Mouse (Mus musculus) hindbrain, embryonic 14.5 days (tissue): ENCODE results near the gene Mia2. TPM values are rescaled to one million over a fixed set of nuclear protein-coding genes. Genes with fewer than 3 reads are reported as not detected.
"Not testable (repeated sequence)": the region's sequence is repeated elsewhere in the genome, so short reads cannot be mapped to it uniquely, and the experiment has no call there.

Source experiments
- ATAC-seq: fragments of 200-750 bp; cut with Nextera tagmentation; 2 replicates; pipeline ENCODE4 v1.8.0; 2017; ENCODE audit warnings: moderate number of reproducible peaks, mild to moderate bottlenecking, moderate TSS enrichment, moderate library complexity; ENCODE audit not compliant: low FRiP score
- DNase-seq: peaks from one replicate; pipeline ENCODE4 v3.0.0-alpha.2; 2015; ENCODE audit warnings: low spot score
- H3K27ac ChIP-seq: fragments of 300-500 bp; sonication (generic); 2 replicates; pipeline ENCODE4 v1.5.1; 2014; ENCODE audit warnings: mild to moderate bottlenecking, moderate library complexity
- H3K27me3 ChIP-seq: fragments of 300-500 bp; sonication (generic); 2 replicates; pipeline ENCODE4 v1.6.1; 2014; ENCODE audit warnings: mild to moderate bottlenecking, low read length, mixed read lengths; ENCODE audit not compliant: control insufficient read depth, insufficient read depth
- H3K36me3 ChIP-seq: fragments of 300-500 bp; sonication (generic); replicated peaks from 2 replicates; pipeline ENCODE4 v1.6.1; 2014; ENCODE audit not compliant: control insufficient read depth, insufficient read depth
- H3K4me1 ChIP-seq: fragments of 300-500 bp; sonication (generic); replicated peaks from 2 replicates; pipeline ENCODE4 v1.6.1; 2014; ENCODE audit warnings: antibody characterized with exemption, low read length, mixed read lengths; ENCODE audit not compliant: control insufficient read depth, insufficient read depth
- H3K4me2 ChIP-seq: fragments of 300-500 bp; sonication (generic); replicated peaks from 2 replicates; pipeline ENCODE4 v1.6.1; 2014; ENCODE audit warnings: mild to moderate bottlenecking, moderate library complexity
- H3K4me3 ChIP-seq: fragments of 300-500 bp; sonication (generic); replicated peaks from 2 replicates; pipeline ENCODE4 v1.5.1; 2014; ENCODE audit warnings: mild to moderate bottlenecking, low read length
- H3K9ac ChIP-seq: fragments of 300-500 bp; sonication (generic); 2 replicates; pipeline ENCODE4 v1.6.1; 2014
- H3K9me3 ChIP-seq: fragments of 300-500 bp; sonication (generic); 2 replicates; pipeline ENCODE4 v1.6.1; 2016; ENCODE audit warnings: low read length; ENCODE audit not compliant: control insufficient read depth
- WGBS: fragments of 180-500 bp; shearing (Covaris S2); extraction: QIAGEN DNeasy Blood & Tissue Kit; methylation state at CpG from one replicate; pipeline ENCODE4 v1.1.7; 2014; 5-methylcytosine and 5-hydroxymethylcytosine counted together
- microRNA-seq: library from miRNA; unstranded; fragments of <30 nt; microRNA quantifications from one replicate; pipeline ENCODE4, GENCODE M21; 2016
- polyA plus RNA-seq: library from polyadenylated mRNA; unstranded; fragments of >200 nt; fragmentation: Nextera tagmentation; extraction: Ambion mirVana; gene quantifications from 2 replicates; pipeline ENCODE4 v1.2.1, GENCODE M21; 2014

Gene Mia2
- polyA plus RNA-seq, 1 experiment from 2014 or later = 34.4 TPM

- WGBS = 89% methylated on average over 5 of the region's 5 CpGs
These were observed 132.8 kb downstream of the Mia2 start for GRCm38 (mm10) chr12:59228401-59228800.

GRCm38 (mm10) chr12:59238434-59238833 is 142.8 kb downstream of the Mia2 start:
- no peaks in the 10 kb centered on the region for H3K27me3 ChIP-seq
- no peak for DNase-seq
- ATAC-seq = no peak
- H3K4me2 ChIP-seq = no peak overlapping the region
- no peak overlapping the region for H3K4me3 ChIP-seq
- H3K9ac ChIP-seq = no peak overlapping the region
- WGBS = 84% methylated on average over 5 of the region's 5 CpGs
- H3K9me3 ChIP-seq = no peaks in the 10 kb centered on the region
- H3K4me1 ChIP-seq = no peaks in the 10 kb centered on the region
- no peaks in the 10 kb centered on the region for H3K36me3 ChIP-seq
- H3K27ac ChIP-seq = no peak overlapping the region

More at GRCm38 (mm10) chr12:59228401-59228800, 132.8 kb downstream of the Mia2 start:
- no peak overlapping the region for H3K4me2 ChIP-seq
- no peaks in the 10 kb centered on the region for H3K9me3 ChIP-seq
- H3K36me3 ChIP-seq = no peaks in the 10 kb centered on the region
- no peak for ATAC-seq
- no peak overlapping the region for H3K9ac ChIP-seq
- no peaks in the 10 kb centered on the region for H3K4me1 ChIP-seq
- no peak overlapping the region for H3K4me3 ChIP-seq
- no peaks in the 10 kb centered on the region for H3K27me3 ChIP-seq
- DNase-seq = no peak
- no peak overlapping the region for H3K27ac ChIP-seq

GRCm38 (mm10) chr12:59241031-59241430 is 145.4 kb downstream of the Mia2 start:
- WGBS = 94% methylated on average over 8 of the region's 8 CpGs
- not testable (repeated sequence) for ATAC-seq, DNase-seq

More at GRCm38 (mm10) chr12:59241031-59241430, 145.4 kb downstream of the Mia2 start:
- not testable (repeated sequence) for H3K27ac ChIP-seq, H3K36me3 ChIP-seq, H3K4me2 ChIP-seq, H3K4me3 ChIP-seq, H3K9me3 ChIP-seq, H3K9ac ChIP-seq, H3K27me3 ChIP-seq, H3K4me1 ChIP-seq

Small RNA genes within 50 kb of the gene (microRNA-seq; reads per million reads assigned to microRNA genes)
- gene Gm27284 = not detected

Other genes starting within 250 kb of the Mia2 start
- gene Sec23a, start 83.8 kb upstream of the Mia2 start, polyA plus RNA-seq = 130 and 144 TPM in 2 replicates
- gene Gemin2, start 82.4 kb upstream of the Mia2 start, polyA plus RNA-seq = 11.8 and 13.9 TPM in 2 replicates
- 110 and 111 TPM in 2 replicates for gene Trappc6b, start 34.3 kb upstream of the Mia2 start, polyA plus RNA-seq
- gene Pnn, start 28.9 kb upstream of the Mia2 start, polyA plus RNA-seq = 63.4 and 70.6 TPM in 2 replicates
- 10.7 and 11.1 TPM in 2 replicates for gene Fbxo33, start 123.9 kb downstream of the Mia2 start, polyA plus RNA-seq